Mouse (Mus musculus) cortical plate, adult 2 months (tissue): ENCODE measurements around the gene Cdh23. TPM values are rescaled to one million over a fixed set of nuclear protein-coding genes. Genes with fewer than 3 reads are reported as not detected.

Experiments used
- H3K27ac ChIP-seq: fragments of 200-500 bp; 2 replicates; pipeline ENCODE4 v1.5.1; 2012; ENCODE audit warnings: low read length, control low read depth, inconsistent platforms; ENCODE audit not compliant: insufficient read depth
- H3K4me1 ChIP-seq: fragments of 200-500 bp; 2 replicates; pipeline ENCODE4 v1.6.1; 2011; ENCODE audit warnings: low read length; ENCODE audit not compliant: control insufficient read depth, insufficient read depth
- H3K4me3 ChIP-seq: fragments of 200-500 bp; 2 replicates; pipeline ENCODE4 v1.5.1; 2011; ENCODE audit warnings: mild to moderate bottlenecking, low read length, control low read depth; ENCODE audit not compliant: insufficient read depth
- CTCF ChIP-seq: fragments of 200-500 bp; IDR thresholded peaks from 2 replicates; pipeline ENCODE4 v1.5.1; 2011; ENCODE audit warnings: mild to moderate bottlenecking, control low read depth, low read length; ENCODE audit not compliant: insufficient read depth; ENCODE audit errors: extremely low read depth
- POLR2A ChIP-seq: fragments of 200-500 bp; IDR thresholded peaks from 2 replicates; pipeline ENCODE4 v1.6.1; 2011; ENCODE audit warnings: mild to moderate bottlenecking, low read length, control low read depth; ENCODE audit not compliant: insufficient read depth; ENCODE audit errors: extremely low read depth
- polyA plus RNA-seq: library from polyadenylated mRNA; depleted of rRNA; stranded (reverse); fragments of >200 nt; gene quantifications from 2 replicates; pipeline ENCODE4 v1.2.3, GENCODE M21; 2012

Cdh23 gene
- polyA plus RNA-seq, 1 experiment, result 0.46 TPM

- no peak for TF ChIP-seq CTCF
- H3K4me3 ChIP-seq, result no peak overlapping the region
- no peak overlapping the region for H3K27ac ChIP-seq
- H3K4me1 ChIP-seq, result no peaks in the 10 kb centered on the region
These were observed 106.0 kb downstream of the Cdh23 start for GRCm38 (mm10) chr10:60590241-60590640.

GRCm38 (mm10) chr10:60585691-60586090 lies 110.6 kb downstream of the Cdh23 start:
- H3K4me3 ChIP-seq, result no peak overlapping the region
- TF ChIP-seq POLR2A, result no peak
- no peak for TF ChIP-seq CTCF
- H3K27ac ChIP-seq, result no peak overlapping the region
- H3K4me1 ChIP-seq, result no peaks in the 10 kb centered on the region

- Histone ChIP-seq H3K4me3 (no peak overlapping the region), H3K4me1 (no peaks in the 10 kb centered on the region), H3K27ac (no peak overlapping the region)
- TF ChIP-seq POLR2A (no peak), CTCF (no peak)
These were observed 113.3 kb downstream of the Cdh23 start for GRCm38 (mm10) chr10:60582956-60583355.

- Histone ChIP-seq H3K27ac (no peak overlapping the region), H3K4me3 (no peak overlapping the region), H3K4me1 (no peaks in the 10 kb centered on the region)
- no peak for TF ChIP-seq POLR2A
- no peak for TF ChIP-seq CTCF
These were observed 115.6 kb downstream of the Cdh23 start for GRCm38 (mm10) chr10:60580666-60581065.

- no peak overlapping the region for H3K27ac ChIP-seq
These were observed 117.4 kb downstream of the Cdh23 start for GRCm38 (mm10) chr10:60578738-60579538.

GRCm38 (mm10) chr10:60577920-60578737 lies 118.2 kb downstream of the Cdh23 start:
- Histone ChIP-seq H3K4me1 (no peaks in the 10 kb centered on the region), H3K27ac (no peak overlapping the region), H3K4me3 (no peak overlapping the region)
- TF ChIP-seq CTCF (no peak), POLR2A (no peak)

More at GRCm38 (mm10) chr10:60578738-60579538, 117.4 kb downstream of the Cdh23 start:
- Histone ChIP-seq H3K4me3 (no peak overlapping the region), H3K4me1 (no peaks in the 10 kb centered on the region)
- no peak for TF ChIP-seq POLR2A
- TF ChIP-seq CTCF, result no peak

- TF ChIP-seq CTCF, result no peak
- TF ChIP-seq POLR2A, result no peak
- no peak overlapping the region for H3K4me3 ChIP-seq
- H3K27ac ChIP-seq, result no peak overlapping the region
- H3K4me1 ChIP-seq, result no peaks in the 10 kb centered on the region
These were observed 119.0 kb downstream of the Cdh23 start for GRCm38 (mm10) chr10:60577125-60577919.

- H3K4me1 ChIP-seq, result no peaks in the 10 kb centered on the region
- H3K4me3 ChIP-seq, result no peak overlapping the region
- H3K27ac ChIP-seq, result no peak overlapping the region
- TF ChIP-seq CTCF (no peak), POLR2A (no peak)
These were observed 121.4 kb downstream of the Cdh23 start for GRCm38 (mm10) chr10:60574851-60575250.

GRCm38 (mm10) chr10:60571491-60571890 lies 124.8 kb downstream of the Cdh23 start:
- no peak for TF ChIP-seq CTCF

More at GRCm38 (mm10) chr10:60571491-60571890, 124.8 kb downstream of the Cdh23 start:
- H3K27ac ChIP-seq, result no peak overlapping the region
- H3K4me1 ChIP-seq, result no peaks in the 10 kb centered on the region
- no peak overlapping the region for H3K4me3 ChIP-seq
